Mouse (Mus musculus) layer of hippocampus, adult 2 months (tissue): ENCODE measurements at regions not wholly inside any gene's neighbourhood (a gene's known extent, or its start where the extent isn't known, plus 50 kb on each side); places are given as distances from the start of the nearest gene placed in this dataset.

Source experiments
- DNase-seq, 2 experiments: peaks; one replicate each; pipeline ENCODE4 v3.0.0; 2022; ENCODE audit warnings: low spot score in 2 of 2
- H3K27ac ChIP-seq: fragments of 200-600 bp; 2 replicates; pipeline ENCODE4 v1.8.1; 2022
- H3K4me3 ChIP-seq: fragments of 200-600 bp; 2 replicates; pipeline ENCODE4 v1.8.1; 2022; ENCODE audit warnings: mild to moderate bottlenecking
- CTCF ChIP-seq: fragments of 200-600 bp; conservative IDR thresholded peaks from 2 replicates; pipeline ENCODE4 v1.8.1; 2022; ENCODE audit warnings: antibody characterized with exemption, mild to moderate bottlenecking, moderate library complexity

DNA sequence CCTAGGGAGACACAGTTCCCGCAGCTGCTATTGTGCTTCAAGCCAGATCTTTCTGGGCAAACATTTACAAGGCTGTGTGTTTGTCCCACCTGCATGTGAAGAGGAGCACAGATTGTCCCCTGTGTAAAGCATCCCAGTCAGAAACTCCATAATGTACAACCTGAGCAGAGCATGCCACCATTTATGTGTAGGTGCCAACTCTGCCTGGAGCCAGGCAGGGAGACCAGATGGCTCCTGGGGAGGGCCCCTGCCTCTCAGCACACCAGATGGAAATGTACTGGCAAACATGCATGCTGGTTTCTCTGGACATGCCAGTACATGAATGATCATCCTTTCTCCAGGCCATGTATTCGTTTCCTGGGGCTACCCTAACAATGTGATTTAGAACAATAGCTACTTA is 98.6 kb upstream of the Foxp3 start:
- no peak overlapping the region for H3K4me3 ChIP-seq
- DNase-seq, result peak; percentile 17 to 35
- peak overlapping the region; percentile 69; the same call in 1 of the 2 replicates for H3K27ac ChIP-seq
- TF ChIP-seq CTCF, result no peak

DNA sequence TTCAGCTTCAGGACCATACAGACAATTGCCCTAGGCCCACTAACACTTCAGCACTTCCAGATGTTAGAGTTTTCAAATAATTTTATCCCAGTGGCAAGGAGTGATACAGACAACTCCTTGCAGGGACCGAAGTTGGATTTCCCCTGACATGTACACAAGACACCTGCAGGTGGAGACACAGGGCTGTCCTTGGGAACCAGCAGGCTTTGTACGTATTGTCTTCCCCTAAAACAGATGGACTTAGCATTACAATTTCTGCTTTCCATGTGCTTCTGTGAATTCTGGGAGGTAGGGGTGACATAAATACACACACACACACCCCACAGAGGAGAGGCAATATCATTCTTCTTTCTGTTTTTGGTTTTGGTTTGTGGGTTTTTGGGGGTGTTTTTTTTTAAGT is 98.2 kb upstream of the Usp27x start:
- Histone ChIP-seq H3K27ac (peak overlapping the region; percentile 69; the same call in 1 of the 2 replicates), H3K4me3 (no peak overlapping the region)
- peak; percentile 79 for TF ChIP-seq CTCF
- DNase-seq, result peak; percentile 49 to 59

DNA sequence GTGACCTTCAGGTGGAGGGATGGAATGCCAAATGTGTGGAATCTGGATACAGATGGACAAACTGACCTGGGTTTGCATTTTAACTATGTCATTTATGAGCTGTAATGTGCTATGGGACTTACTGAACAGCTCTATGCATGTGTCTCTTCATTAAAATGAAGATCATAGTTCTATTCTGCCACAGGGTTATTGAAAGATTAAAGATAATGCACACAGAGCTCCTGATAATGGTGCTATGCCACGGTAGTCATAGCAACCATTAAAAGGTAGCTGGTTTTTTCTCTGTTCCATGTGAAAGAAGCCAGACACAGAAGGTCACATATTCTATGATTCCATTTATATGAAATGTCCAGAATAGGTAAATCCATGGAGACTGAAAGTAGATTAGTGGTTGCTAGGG is 94.2 kb upstream of the Usp27x start:
- no peak overlapping the region for H3K27ac ChIP-seq
- TF ChIP-seq CTCF, result no peak
- DNase-seq, result no peak
- H3K4me3 ChIP-seq, result no peak overlapping the region

DNA sequence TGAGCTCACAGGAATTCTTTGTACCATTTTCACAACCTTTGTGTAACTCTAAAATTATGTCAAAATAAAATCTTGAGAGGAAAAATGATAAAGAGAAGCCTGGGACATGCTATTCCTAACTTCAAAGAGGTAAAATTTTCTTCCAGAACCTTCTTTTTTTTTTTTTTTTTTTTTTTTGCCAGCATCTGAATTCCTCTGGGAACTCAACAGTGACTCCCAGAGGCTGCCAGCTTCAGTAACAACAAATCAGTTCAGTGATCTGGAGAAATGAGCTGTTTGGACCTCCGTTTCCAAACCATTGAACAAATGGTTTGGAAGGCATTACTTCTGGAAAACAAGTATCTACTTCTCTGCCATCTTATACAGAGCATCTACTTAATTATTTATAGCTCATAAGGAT is 92.4 kb upstream of the Usp27x start:
- H3K4me3 ChIP-seq, result no peak overlapping the region
- DNase-seq, result no peak
- peak; percentile 67 for TF ChIP-seq CTCF
- H3K27ac ChIP-seq, result no peak overlapping the region

DNA sequence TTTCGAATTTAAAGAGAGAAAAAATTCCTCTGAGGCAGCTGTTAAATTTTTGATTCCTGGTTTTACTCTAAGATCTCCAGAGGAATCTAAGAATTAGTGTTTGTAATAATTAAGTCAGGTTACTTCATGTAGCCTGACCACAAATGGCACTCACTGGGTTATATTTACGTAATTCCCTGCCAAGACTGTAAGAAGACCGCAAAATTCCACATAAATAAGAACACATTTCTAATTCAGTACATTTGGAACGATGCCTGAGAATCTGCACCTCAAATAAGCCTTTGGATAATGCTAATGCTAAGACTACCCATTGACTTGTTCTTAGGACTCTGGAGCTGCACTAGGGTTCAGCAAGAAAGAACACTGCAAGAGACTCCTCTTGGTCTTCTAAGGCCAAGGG is 81.2 kb upstream of the Usp27x start:
- H3K4me3 ChIP-seq, result no peak overlapping the region
- TF ChIP-seq CTCF, result no peak
- no peak overlapping the region for H3K27ac ChIP-seq
- no peak for DNase-seq

DNA sequence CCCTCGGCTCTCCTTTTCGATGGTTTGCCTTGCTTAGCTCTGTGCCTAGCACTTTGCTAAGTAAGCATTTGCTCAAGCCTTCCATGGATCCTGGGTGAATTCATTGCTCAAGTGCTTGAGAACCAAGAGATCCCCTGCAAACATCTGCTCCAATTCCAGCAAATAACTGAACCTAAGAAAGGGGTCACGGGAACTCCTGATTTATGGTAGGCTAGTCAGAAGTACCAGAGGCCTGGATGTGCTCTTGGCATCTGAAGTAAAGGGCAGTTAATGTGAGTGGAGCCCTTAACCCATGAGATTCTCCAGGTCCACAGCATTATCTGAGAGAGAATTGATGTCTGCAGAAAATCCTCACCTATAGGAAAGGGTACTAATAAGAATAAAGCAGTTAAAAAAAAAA is 69.4 kb upstream of the Usp27x start:
- Histone ChIP-seq H3K27ac (no peak overlapping the region), H3K4me3 (no peak overlapping the region)
- no peak for TF ChIP-seq CTCF
- DNase-seq, result no peak

DNA sequence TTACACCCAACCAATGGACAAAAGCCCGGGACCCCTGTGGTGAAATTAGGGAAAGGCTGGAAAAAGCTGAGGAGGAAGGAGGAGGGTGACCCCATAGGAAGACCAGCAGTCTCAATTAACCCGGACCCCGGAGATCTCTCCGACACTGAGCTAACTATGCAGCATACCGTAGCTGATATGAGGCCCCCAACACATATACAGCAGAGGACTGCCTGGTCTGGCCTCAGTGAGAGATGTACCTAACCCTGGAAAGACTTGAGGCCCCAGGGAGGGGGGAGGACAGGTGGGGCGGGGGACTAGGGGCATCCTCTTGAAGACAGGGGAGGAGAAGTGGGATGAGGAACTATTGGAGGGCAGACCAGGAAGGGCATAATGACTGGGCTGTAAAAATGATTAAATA is 69.0 kb upstream of the Usp27x start:
- DNase-seq, result no peak
- H3K27ac ChIP-seq, result no peak overlapping the region
- TF ChIP-seq CTCF, result no peak
- H3K4me3 ChIP-seq, result no peak overlapping the region

DNA sequence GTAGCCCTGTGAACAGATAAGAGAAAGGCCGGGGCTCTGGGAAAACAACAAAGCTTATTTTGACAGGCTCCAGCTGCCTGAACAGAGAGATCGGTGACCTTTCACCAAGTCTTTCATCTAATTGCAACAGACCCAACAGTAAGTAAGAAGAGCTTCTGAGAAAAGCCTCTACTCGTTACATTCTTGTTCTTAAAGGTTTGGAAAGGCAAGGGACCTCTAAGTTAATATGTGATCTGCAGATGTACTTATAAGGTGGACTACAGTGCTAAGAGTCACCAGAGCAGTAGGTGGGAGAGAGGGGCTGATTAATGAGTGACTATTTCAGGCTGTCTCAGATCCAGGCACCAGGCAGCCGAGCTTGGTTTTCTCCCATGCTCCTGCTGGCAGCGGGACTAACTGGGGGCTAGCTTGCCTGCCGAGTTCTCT is 68.4 kb upstream of the Usp27x start:
- DNase-seq, result no peak
- TF ChIP-seq CTCF, result no peak
- Histone ChIP-seq H3K4me3 (no peak overlapping the region), H3K27ac (no peak overlapping the region)

DNA sequence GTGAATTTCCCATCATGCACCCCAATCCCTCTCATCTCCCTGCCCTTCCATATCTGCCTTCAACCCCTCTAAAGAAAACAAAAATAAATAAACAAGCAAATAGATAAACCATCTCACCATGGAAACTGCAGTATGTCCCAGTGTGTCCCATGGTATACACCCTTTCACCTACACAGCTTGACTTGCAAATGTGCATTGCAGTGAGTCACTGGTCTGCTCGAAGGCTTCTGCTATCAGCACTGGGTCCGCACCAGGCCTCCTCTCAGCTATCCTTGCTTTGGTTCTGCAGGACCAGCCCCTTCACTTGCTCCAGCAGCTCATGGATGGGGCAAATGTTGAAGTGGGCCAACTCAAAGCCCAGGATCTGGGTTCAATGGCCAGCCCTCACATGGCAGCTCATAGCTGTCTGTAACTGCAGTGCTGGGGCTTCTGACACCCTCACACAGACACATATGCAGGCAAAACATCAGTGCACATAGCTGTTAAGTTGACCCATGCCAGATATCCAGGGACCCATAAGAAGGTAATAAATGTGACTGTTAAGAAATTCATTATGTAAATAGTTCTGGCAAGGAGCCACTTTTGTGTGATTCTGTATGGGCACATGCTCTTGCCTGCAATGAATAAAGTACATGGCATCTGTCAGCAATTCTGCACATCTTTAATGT is 59.9 kb upstream of the Usp27x start:
- no peak for DNase-seq
- H3K4me3 ChIP-seq, result no peak overlapping the region
- TF ChIP-seq CTCF, result no peak
- H3K27ac ChIP-seq, result no peak overlapping the region

DNA sequence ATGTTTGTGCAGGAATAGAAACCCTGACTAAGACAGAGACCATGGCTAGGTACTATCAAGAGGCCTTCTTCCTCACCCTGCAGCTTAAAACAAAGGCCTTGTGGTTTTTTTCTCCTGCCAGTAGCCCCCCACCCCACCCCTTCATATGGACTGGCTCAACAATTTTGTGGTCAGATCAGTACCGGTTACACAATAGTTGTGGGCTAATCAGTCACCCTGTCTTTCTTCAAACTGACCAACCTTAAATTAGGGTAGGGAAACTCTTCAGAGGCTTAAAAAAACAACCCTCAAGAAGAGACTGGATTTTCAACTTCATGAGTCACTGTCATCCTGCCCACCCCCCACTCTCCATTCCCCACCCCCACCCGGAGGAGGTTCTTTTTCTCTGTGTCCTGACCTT is 58.6 kb upstream of the Usp27x start:
- Histone ChIP-seq H3K4me3 (no peak overlapping the region), H3K27ac (no peak overlapping the region)
- no peak for TF ChIP-seq CTCF
- no peak for DNase-seq

DNA sequence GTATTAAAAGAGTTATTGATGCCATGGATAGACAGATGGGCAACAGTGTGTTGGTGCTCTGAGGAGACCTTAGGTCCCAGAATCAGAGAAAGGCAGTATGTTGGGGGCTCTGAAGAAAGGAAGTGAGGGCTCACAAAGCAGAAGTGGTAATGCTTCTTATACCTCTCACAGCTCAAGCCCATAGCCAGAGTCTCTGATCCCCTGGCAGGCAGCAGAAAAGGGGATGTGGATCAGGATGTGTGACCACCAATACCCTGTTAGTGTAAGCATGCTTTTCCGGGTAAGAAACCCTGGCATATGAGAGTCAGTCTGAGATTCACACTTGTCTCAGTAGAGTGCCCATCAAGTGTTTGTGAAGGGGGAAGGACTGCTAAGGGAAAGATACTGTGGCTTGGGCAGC is 54.8 kb upstream of the Usp27x start:
- Histone ChIP-seq H3K4me3 (no peak overlapping the region), H3K27ac (no peak overlapping the region)
- no peak for DNase-seq
- TF ChIP-seq CTCF, result no peak

DNA sequence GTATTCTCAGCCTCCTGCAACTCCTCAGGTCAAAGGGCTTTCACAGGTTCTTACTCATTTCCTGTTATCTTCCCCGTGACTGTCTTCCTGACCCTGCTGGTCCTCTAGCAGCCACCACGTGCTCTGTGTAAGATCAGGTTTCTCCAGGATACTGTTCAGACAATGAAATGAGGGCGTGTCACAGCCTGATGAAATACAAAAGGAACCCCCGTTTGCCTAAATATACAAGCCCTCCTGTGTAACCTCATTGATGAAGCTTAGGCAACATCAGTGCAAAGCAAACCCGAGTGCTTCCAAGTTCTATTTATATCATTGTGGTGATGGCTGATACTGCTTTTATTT is 53.9 kb upstream of the Usp27x start:
- TF ChIP-seq CTCF, result no peak
- no peak overlapping the region for H3K27ac ChIP-seq

DNA sequence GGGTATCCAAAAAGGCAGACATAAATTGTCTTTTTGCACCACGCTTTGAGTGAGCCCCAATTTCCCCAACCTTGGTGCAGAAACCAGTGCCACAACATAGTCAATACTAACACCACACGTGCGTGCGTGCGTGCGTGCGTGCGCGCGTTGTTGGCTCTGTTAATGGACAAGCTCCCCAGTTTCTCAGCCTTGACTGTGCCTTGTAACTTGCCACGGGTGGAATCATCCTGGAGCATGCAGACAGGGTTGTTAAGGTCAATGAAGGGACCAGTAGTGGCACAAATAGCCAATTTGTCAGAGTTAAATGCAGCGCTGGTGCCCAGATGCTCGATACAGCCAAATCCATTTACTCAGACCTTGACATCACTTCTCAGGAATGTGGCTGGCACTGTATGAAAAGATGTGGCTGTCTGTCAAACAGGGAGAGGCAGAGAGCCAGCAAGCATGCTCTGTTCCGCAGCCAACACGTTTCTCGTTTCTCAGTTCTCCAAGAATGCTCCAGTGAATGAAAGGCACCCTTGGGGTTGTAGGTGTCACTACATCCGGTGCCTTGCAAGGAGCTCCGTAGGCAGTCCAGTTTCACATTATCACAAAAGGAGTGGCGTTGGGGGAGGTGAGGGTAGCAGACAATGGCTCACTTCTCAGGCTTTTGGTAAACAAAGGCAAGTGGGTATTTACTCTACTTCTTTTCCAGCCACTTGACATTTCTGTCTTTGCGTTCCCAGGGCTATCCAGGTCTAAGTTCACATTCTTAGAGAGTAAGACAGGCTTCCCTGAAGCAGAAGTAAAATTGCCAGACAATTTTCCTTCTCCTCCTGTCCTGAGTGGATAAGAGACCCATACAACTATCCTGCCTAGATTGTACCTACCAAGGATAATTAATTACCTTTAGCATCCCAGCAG is 53.2 kb upstream of the Usp27x start:
- H3K4me3 ChIP-seq, result no peak overlapping the region
- no peak; the same call in 1 of the 2 replicates for TF ChIP-seq CTCF
- peak in 1 of 2 experiments; percentile 32 for DNase-seq
- no peak overlapping the region for H3K27ac ChIP-seq

More for the DNA sequence above, 53.9 kb upstream of the Usp27x start:
- no peak for DNase-seq
- no peak overlapping the region for H3K4me3 ChIP-seq
